ENCODE assay signal across 24 mouse cellular contexts in genomic region chr10:109160730-109161129, GRCm38 (mm10).
"Had no signal": no experiment of that assay in that cellular context is flagged by ENCODE, and none has a peak within 500 bp of the region (broad histone marks: within the 10 kb centered on the region; RNA-seq: fewer than 3 reads in every experiment).

No protein-coding gene starts in this region.

- H3K27ac ChIP-seq: embryonic facial prominence, embryonic 10.5 days; embryonic facial prominence, embryonic 12.5 days; embryonic facial prominence, embryonic 13.5 days; embryonic facial prominence, embryonic 15.5 days; forebrain, embryonic 10.5 days; forebrain, embryonic 12.5 days; forebrain, embryonic 13.5 days; forebrain, embryonic 15.5 days; gastrocnemius, adult 2 months; heart, adult 2 months; heart, embryonic 10.5 days had no signal

- H3K9ac ChIP-seq: embryonic facial prominence, embryonic 12.5 days; embryonic facial prominence, embryonic 13.5 days; embryonic facial prominence, embryonic 15.5 days; forebrain, embryonic 12.5 days; forebrain, embryonic 13.5 days; forebrain, embryonic 15.5 days; forebrain, postnatal 0 days had no signal

- H3K36me3 ChIP-seq: embryonic facial prominence, embryonic 10.5 days; embryonic facial prominence, embryonic 12.5 days; embryonic facial prominence, embryonic 13.5 days; embryonic facial prominence, embryonic 15.5 days; forebrain, embryonic 10.5 days; forebrain, embryonic 12.5 days; forebrain, embryonic 15.5 days; heart, embryonic 10.5 days had no signal

- DNase-seq: cerebellum, postnatal 10 days; cerebellum, postnatal 14 days; cerebellum, postnatal 25 days; cerebellum, postnatal 36 days; embryo, embryonic 11 days; forebrain, postnatal 0 days; gastrocnemius, adult 2 months; gastrocnemius, postnatal 10 days; gastrocnemius, postnatal 14 days; gastrocnemius, postnatal 25 days; gastrocnemius, postnatal 36 days; heart, adult 11 months; heart, adult 18-20 months; heart, adult 2 months had no signal

- H3K27me3 ChIP-seq: embryonic facial prominence, embryonic 12.5 days; embryonic facial prominence, embryonic 13.5 days; embryonic facial prominence, embryonic 15.5 days; forebrain, embryonic 12.5 days; forebrain, embryonic 13.5 days; forebrain, embryonic 15.5 days had no signal

- H3K4me3 ChIP-seq: embryonic facial prominence, embryonic 10.5 days; embryonic facial prominence, embryonic 12.5 days; embryonic facial prominence, embryonic 13.5 days; embryonic facial prominence, embryonic 15.5 days; erythroblast, embryonic 14.5 days; forebrain, embryonic 10.5 days; forebrain, embryonic 12.5 days; forebrain, embryonic 13.5 days; forebrain, embryonic 15.5 days; gastrocnemius, adult 2 months; heart, adult 2 months; heart, embryonic 10.5 days had no signal

- H3K9me3 ChIP-seq: embryonic facial prominence, embryonic 10.5 days; embryonic facial prominence, embryonic 12.5 days; embryonic facial prominence, embryonic 13.5 days; embryonic facial prominence, embryonic 15.5 days; forebrain, embryonic 10.5 days; forebrain, embryonic 12.5 days; forebrain, embryonic 13.5 days; forebrain, embryonic 15.5 days; heart, embryonic 10.5 days had no signal

- H3K4me1 ChIP-seq: embryonic facial prominence, embryonic 10.5 days; embryonic facial prominence, embryonic 12.5 days; embryonic facial prominence, embryonic 13.5 days; embryonic facial prominence, embryonic 15.5 days; forebrain, embryonic 10.5 days; forebrain, embryonic 12.5 days; forebrain, embryonic 13.5 days; forebrain, embryonic 15.5 days; heart, embryonic 10.5 days had no signal

- H3K4me2 ChIP-seq: embryonic facial prominence, embryonic 12.5 days; embryonic facial prominence, embryonic 13.5 days; embryonic facial prominence, embryonic 15.5 days; forebrain, embryonic 12.5 days; forebrain, embryonic 13.5 days; forebrain, embryonic 15.5 days had no signal
